Mouse (Mus musculus) thymus, postnatal 10 days (tissue): ENCODE data around the gene Tfap2a.

Source experiments
- DNase-seq, 2 experiments: peaks; one replicate each; pipeline ENCODE4 v3.0.0; 2021; ENCODE audit warnings: low spot score in 2 of 2

Tfap2a gene

DNA sequence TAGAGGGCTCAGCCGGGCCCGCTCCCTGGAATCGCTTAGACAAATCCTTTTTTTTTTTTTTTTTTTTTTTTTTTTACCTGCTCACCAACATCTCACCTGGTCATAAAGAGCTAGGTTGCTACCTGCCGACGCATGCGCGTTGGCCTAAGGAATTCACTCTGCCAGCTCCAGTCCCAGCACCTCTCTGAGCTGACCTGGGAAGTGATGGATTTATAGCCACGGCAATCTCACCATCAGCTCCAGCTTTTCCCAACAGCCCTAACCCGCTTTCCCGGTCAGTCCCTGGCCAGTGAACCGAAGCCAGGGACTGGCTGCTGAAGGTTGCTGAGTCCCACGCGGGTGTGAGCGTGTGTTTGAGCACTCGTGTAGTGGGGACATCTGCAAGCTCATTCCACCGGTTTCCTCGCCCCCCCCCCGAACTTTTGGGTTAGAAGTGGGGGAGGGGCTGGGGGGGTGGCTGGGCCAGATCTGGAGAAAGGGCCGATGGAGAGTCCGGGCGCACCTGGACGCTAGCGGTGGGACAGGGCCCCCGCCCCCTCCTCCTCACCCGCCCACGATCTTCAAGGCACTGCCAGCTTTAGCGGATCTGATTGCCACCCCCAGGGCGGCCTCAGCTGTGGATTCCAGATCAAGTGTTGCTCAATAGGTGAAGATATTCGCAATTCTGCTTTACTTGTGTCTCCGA lies at the start of gene Tfap2a:
Gene Tfap2a, minus strand, starts transcription at position 181 of the 685 bp plus-strand sequence.
- DNase-seq, result no peak

- DNase-seq, result peak in 1 of 2 experiments; percentile 8
These were observed 46.1 kb upstream of the Tfap2a start for GRCm38 (mm10) chr13:40784202-40784771.

DNA sequence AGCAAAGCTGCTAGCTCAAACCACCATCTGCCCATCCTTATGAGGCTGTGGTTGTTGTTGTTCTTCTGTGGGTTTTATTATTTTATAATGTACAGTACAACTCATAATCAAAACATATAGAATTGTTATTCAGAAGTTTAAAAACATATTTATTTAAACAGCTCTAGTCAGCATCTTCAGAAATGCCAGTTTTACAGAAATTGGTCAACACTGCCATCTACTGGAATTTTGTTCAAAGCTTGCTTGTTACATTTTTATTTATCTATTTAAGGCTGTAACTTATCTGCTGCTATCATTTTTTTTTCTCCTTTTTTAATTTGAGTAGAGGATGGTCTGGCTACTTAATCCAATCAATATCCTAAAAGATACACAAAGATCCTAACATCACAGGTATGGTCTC lies 19.8 kb upstream of the Tfap2a start:
- no peak for DNase-seq

DNA sequence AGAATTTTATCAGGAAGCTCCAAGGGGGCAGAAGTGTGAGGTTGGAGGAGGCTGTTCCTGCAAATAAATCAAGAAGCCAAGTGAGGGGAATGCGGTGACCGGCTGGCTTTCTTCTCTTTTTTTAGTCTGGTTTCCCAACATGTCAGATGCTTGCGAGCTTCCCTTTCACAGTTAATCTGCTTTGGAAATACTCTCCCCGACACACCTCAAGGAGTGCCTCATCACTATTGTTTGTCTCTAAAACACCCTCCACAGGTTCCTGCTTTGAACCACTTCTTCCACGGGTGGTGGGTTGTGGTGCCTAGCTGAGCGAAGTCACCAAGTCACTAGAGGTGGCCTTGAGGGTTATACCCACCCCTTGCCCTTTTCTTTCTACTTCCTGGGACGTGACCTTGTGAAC lies 18.2 kb upstream of the Tfap2a start:
- DNase-seq, result no peak

- no peak for DNase-seq
These were observed 15.9 kb upstream of the Tfap2a start for GRCm38 (mm10) chr13:40754091-40754490.

GRCm38 (mm10) chr13:40751889-40752288 lies 13.7 kb upstream of the Tfap2a start:
- no peak for DNase-seq

- DNase-seq, result no peak
These were observed 11.4 kb upstream of the Tfap2a start for GRCm38 (mm10) chr13:40749603-40749905.

DNA sequence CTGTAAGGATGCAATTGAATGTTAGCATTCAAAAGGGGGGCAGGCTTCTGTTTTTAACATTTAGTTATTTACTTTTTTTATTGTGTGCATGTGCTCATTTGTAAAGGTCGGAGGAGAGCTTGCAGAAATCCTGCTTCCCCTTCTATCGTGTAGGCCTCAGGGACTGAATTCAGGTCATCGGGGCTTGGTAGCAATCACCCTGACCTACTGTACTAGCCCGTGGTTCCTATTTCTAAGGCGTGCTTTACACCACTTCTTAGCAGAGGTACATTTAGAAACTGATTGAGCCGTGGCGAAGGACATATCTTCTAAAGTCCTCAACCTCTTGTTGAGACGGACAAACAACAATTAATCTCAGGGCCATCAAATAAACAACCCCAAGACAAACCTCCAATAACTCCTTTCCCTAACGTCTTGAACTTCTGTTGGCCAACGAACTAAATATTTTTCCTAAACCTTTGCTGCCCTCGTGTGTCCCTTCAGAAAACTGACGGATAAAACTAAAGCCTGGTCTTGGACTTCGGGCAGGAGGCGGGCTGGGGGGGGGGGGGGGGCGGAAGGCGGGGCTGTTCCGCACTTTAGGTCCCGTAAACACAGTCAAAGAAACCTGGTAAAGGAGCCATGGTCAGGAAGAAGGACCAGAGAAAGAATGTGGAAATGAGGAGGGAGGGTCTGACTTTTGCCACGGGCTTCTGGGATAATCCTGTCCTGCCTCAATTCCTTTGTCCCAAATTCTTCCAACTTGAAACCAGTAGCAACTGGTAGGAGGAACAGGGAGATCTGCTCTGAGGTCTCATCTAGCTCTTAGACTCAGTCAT lies 10.8 kb upstream of the Tfap2a start:
- DNase-seq, result no peak

GRCm38 (mm10) chr13:40744111-40744805 lies 6.1 kb upstream of the Tfap2a start:
- DNase-seq, result no peak

DNA sequence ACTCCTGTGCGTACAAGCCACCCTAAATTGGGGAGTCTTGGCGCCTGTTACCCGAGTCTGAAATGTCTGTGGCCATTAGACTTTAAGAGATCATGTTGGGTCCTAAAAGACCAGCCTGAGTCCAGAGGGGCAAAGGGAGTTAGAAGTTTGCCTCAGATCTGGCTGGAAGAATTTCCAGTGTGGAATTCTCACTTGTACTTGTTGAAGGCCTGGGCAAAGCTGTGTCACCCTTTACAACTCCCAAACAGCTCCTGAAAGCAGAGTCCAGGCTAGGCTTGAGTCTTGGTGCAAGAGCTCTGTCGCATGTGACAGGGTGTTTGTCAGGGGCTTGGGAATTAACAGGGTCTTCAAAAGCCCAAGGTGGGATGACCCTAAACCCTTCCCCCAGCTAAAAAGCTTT lies 5.0 kb upstream of the Tfap2a start:
- DNase-seq, result no peak

GRCm38 (mm10) chr13:40741841-40742550 lies 3.8 kb upstream of the Tfap2a start:
- no peak for DNase-seq

GRCm38 (mm10) chr13:40741436-40741835 lies 3.3 kb upstream of the Tfap2a start:
- DNase-seq, result no peak

- no peak for DNase-seq
These were observed 2.7 kb upstream of the Tfap2a start for GRCm38 (mm10) chr13:40740727-40741360.

DNA sequence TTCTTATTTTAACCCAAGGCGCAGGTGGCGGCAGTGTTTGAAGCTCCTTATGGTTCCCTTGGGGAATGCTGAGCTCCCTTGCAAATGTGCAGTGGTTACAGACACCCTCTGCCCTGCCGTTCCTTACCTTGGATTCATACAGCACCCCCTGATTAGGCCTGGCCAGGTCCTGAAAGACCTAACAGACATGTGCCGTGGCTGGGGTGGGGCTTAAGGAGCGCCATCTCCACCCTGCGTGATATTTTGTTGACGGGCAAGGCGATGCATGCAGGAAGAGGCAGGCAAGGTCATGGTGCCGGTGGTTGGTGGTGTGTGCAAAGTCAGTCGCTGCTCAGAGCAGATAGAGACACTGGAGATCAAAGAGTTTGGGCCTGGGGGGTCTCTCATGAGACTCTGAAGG lies 1.7 kb upstream of the Tfap2a start:
- DNase-seq, result no peak

- DNase-seq, result no peak
These were observed 1.0 kb upstream of the Tfap2a start for GRCm38 (mm10) chr13:40739121-40739650.

GRCm38 (mm10) chr13:40737761-40738160 lies 415 bp downstream of the Tfap2a start:
- no peak for DNase-seq

DNA sequence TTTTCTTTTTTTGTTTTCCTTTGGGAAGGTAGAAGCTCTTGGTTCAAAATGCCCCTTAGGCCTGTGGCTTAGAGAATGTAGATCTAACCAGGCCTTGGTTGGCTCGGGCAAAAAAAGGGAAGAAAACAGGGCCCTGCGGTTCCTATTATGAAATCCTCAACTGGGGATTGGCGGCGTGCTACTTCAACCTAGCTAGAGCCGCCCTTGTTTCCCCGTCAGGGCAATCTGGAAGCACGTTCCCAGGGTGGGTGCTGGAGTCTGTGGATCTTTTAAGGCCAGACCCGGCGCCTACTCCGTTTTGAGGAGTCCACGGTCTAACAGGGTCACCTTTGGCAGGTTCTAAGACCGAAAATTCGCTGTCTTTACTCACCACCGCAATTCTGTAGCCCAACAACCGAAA lies 1.1 kb downstream of the Tfap2a start:
- no peak for DNase-seq

- no peak for DNase-seq
These were observed 1.9 kb downstream of the Tfap2a start for GRCm38 (mm10) chr13:40736107-40736780.

GRCm38 (mm10) chr13:40735416-40736106 lies 2.6 kb downstream of the Tfap2a start:
- no peak for DNase-seq
